Mouse (Mus musculus): ENCODE measurements around the gene Gfod2.

DNA sequence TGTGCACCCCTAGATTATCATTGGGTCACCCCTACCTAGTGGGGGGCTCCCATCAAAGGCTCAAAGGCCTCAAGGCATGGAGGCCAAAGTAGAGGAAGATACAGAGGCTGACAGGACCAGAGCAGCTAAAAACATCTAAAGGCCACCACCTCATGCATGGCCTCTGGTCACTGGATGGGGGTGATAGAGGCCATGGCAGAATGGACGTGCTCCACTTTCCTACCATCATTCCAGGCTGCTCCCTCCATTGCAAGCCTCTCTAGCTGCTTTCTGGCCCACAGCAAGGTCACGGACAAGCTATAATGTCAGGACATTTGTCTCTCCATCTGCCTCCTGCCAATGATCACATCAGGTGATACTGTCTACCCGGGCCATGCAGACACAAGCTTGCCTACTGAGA, 46.2 kb downstream of the Gfod2 start:
- TF ChIP-seq CTCF (IDR thresholded peaks at IDR 0.05; ENCODE audit: low read depth, low read length): no peak
- no peak for TF ChIP-seq POLR2A (IDR thresholded peaks at IDR 0.05; ENCODE audit: insufficient read depth, low read length)
- TF ChIP-seq EP300 (IDR thresholded peaks at IDR 0.05; ENCODE audit: insufficient read depth, low read depth, low read length): no peak

All from ES-Bruce4 (cell line).